Mouse (Mus musculus): ENCODE measurements at regions not wholly inside any gene's neighbourhood (a gene's known extent, or its start where the extent isn't known, plus 50 kb on each side); places are given as distances from the start of the nearest gene placed in this dataset.

GRCm38 (mm10) chr3:133757756-133758420, 212.9 kb upstream of the Tet2 start:
- no peak for TF ChIP-seq CTCF (IDR thresholded peaks at IDR 0.05; ENCODE audit: insufficient read depth, low read depth, low read length)
- TF ChIP-seq POLR2A (IDR thresholded peaks at IDR 0.05; ENCODE audit: insufficient read depth, low read depth, low read length), result no peak

Measured in olfactory bulb, adult 2 months (tissue).